Mouse (Mus musculus) bone marrow, adult 2 months (tissue): ENCODE results near the gene Gm20852. TPM values are rescaled to one million over a fixed set of nuclear protein-coding genes. Genes with fewer than 3 reads are reported as not detected.
"Not testable (repeated sequence)": the region's sequence is repeated elsewhere in the genome, so short reads cannot be mapped to it uniquely, and the experiment has no call there.

Experiments used
- H3K27ac ChIP-seq: fragments of 200-500 bp; 2 replicates; pipeline ENCODE4 v1.5.1; 2012; ENCODE audit warnings: low read depth, mild to moderate bottlenecking, control low read depth, inconsistent platforms, low read length; ENCODE audit not compliant: control insufficient read depth, poor library complexity, insufficient read depth
- H3K4me1 ChIP-seq: fragments of 200-500 bp; 2 replicates; pipeline ENCODE4 v1.6.1; 2011; ENCODE audit warnings: low read length; ENCODE audit not compliant: control insufficient read depth, insufficient read depth
- H3K4me3 ChIP-seq: fragments of 200-500 bp; replicated peaks from 2 replicates; pipeline ENCODE3; 2011; ENCODE audit warnings: mild to moderate bottlenecking, low read depth, low read length, control low read depth; ENCODE audit not compliant: control insufficient read depth
- WGBS: fragments of 180-500 bp; shearing (Covaris S2); methylation state at CpG from one replicate; pipeline ENCODE4 v1.1.7; 2018; 5-methylcytosine and 5-hydroxymethylcytosine counted together
- polyA plus RNA-seq: library from polyadenylated mRNA; stranded (reverse); fragments of >200 nt; gene quantifications from 2 replicates; pipeline ENCODE4 v1.2.4, GENCODE M21; 2011; ENCODE audit warnings: low replicate concordance; ENCODE audit not compliant: missing spikeins, insufficient read depth, insufficient read length

Gene Gm20852
- not detected in 2 replicates for polyA plus RNA-seq

GRCm38 (mm10) chrY:66742023-66742422, at the start of gene Gm20852:
Gm20852 (minus strand) TSS chrY:66742123.
- no CpG with 5 or more reads among the region's 4 CpGs for WGBS
- H3K4me3 ChIP-seq, H3K27ac ChIP-seq, H3K4me1 ChIP-seq: not testable (repeated sequence)
